Mouse (Mus musculus) liver, embryonic 14.5 days (tissue): ENCODE measurements at regions not wholly inside any gene's neighbourhood (a gene's known extent, or its start where the extent isn't known, plus 50 kb on each side); places are given as distances from the start of the nearest gene placed in this dataset.

Experiments used
- CTCF ChIP-seq: IDR thresholded peaks from 2 replicates; pipeline ENCODE4 v1.5.1; 2016; ENCODE audit warnings: antibody characterized with exemption, low read depth, control low read depth
- EP300 ChIP-seq: IDR thresholded peaks from 2 replicates; pipeline ENCODE4 v1.6.1; 2016; ENCODE audit warnings: antibody characterized with exemption, low read depth

- no peak for TF ChIP-seq EP300
- TF ChIP-seq CTCF: no peak
Measured at GRCm38 (mm10) chr6:31861996-31862395, 188.1 kb upstream of the 1700012A03Rik start.
